Mouse (Mus musculus): ENCODE measurements around the gene Clic6. TPM values are rescaled to one million over a fixed set of nuclear protein-coding genes. Genes with fewer than 3 reads are reported as not detected.
A peak's percentile ranks its signal among the peaks of the same experiment; 100 is the strongest.
"Not testable (repeated sequence)": the region's sequence is repeated elsewhere in the genome, so short reads cannot be mapped to it uniquely, and the experiment has no call there.

Gene Clic6
- polyA plus RNA-seq, 1 experiment from 2014 or later: 9.7 TPM

DNA sequence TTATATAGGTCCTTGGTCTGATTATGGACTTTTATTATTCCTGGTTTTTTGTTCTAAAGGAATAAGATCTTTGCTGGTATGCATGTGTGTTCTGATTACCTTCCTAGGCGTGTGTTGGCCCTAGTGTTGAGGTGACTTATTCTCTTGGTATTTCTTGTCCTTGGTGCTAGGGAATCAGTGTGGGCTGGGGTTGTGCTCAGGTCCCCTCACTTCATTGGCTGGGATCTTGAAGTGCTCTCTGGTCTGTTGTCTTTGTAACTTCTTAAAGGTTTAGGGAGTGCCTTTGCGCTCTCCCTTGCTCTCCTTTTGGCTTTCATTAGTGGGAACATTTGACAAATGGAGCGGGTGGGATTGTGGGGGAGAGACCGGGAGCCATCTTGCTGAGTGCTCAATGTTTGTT, 22.0 kb downstream of the Clic6 start:
- 0 out of 2 replicates have a peak, but pooled peaks cover 7% of the 10 kb centered on the region for H3K4me1 ChIP-seq (replicated peaks)
- H3K4me3 ChIP-seq: no peak overlapping the region
- 90% methylated on average over 4 of the region's 4 CpGs for WGBS
- no peaks in the 10 kb centered on the region for H3K27me3 ChIP-seq
- no peaks in the 10 kb centered on the region for H3K36me3 ChIP-seq
- no peak overlapping the region for H3K4me2 ChIP-seq
- H3K9ac ChIP-seq: no peak overlapping the region
- H3K9me3 ChIP-seq: no peaks in the 10 kb centered on the region
- no peak for ATAC-seq (ENCODE audit: low FRiP score, low read depth)
- H3K27ac ChIP-seq (replicated peaks): no peak overlapping the region

DNA sequence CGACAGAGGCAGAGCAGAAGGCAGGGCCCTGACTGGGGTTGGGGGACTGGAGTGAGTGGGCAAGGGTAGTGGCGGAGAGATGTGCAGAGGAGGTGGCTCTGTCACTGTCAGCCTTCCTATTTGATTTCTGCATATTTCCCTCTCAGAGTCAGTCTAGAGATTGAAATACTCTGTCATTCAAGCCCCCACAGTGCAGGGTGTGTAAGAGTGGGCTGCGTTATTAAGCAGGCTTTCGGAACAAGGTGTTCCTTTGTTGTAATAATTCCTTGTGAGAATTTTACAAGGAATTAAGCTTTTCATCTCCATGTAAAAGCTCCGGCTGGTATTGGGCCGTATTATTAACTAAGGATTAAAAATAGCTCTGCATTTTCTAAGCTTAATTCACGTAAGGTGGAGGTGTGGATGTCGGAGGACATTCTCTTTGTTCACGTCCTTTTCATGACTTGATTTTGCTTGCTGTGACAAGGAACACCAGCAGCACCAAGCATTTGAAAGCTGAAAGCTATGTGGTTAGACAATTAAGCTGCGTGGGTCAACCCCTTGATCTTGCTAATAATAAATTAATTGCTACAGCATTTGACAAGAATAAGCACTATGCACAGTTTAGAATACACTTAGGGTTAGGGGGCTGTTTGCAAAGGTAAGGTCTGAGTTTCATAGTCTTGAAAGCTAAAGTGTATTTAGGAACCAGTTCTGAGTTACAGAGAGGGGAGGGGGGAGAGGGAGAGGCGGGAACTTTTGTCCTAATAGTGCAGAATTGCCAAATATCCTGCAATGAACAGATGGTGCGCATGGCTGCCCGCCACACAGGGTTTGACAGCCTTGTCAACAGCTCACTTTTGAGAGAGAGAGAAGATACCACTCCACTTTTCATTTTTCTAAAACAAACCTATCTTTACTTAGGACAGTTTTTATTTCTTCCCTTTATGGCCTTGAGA, 25.6 kb downstream of the Clic6 start:
- Histone ChIP-seq H3K4me3 (no peak overlapping the region), H3K27ac (replicated peaks) (no peak overlapping the region; the same call in 1 of the 2 replicates), H3K4me1 (replicated peaks) (0 out of 2 replicates have a peak, but pooled peaks cover 7% of the 10 kb centered on the region), H3K27me3 (no peaks in the 10 kb centered on the region), H3K9me3 (no peaks in the 10 kb centered on the region), H3K36me3 (no peaks in the 10 kb centered on the region), H3K9ac (no peak overlapping the region), H3K4me2 (no peak overlapping the region)
- 76% methylated on average over 13 of the region's 13 CpGs for WGBS
- ATAC-seq (ENCODE audit: low FRiP score, low read depth): no peak

GRCm38 (mm10) chr16:92511773-92512391, 26.3 kb downstream of the Clic6 start:
- 65% methylated on average over 5 of the region's 5 CpGs for WGBS
- H3K9me3 ChIP-seq: no peaks in the 10 kb centered on the region

DNA sequence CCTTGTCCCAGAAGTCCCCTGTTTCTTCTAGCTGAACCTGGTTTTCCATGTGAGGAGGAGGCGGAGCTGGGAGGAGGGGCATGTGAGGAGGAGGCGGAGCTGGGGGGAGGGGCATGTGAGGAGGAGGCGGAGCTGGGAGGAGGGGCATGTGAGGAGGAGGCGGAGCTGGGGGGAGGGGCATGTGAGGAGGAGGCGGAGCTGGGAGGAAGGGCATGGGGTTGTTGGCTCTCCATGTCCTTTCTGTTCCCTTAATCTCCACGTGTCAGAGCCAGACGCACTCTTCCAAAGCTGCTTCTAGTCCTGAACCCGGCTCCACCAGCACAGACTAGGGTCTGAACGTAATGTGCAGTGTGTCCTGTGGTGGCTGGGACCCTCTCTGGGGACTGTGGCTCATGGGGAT, 29.4 kb downstream of the Clic6 start:
- H3K4me1 ChIP-seq (replicated peaks); H3K9ac ChIP-seq; H3K27me3 ChIP-seq; ATAC-seq (ENCODE audit: low FRiP score, low read depth); H3K9me3 ChIP-seq; H3K27ac ChIP-seq (replicated peaks); H3K4me3 ChIP-seq; H3K36me3 ChIP-seq; H3K4me2 ChIP-seq: not testable (repeated sequence)
- 89% methylated on average over 9 of the region's 9 CpGs for WGBS

More at GRCm38 (mm10) chr16:92511773-92512391, 26.3 kb downstream of the Clic6 start:
- Histone ChIP-seq H3K27ac (replicated peaks) (no peak overlapping the region; the same call in 1 of the 2 replicates), H3K4me3 (no peak overlapping the region), H3K9ac (no peak overlapping the region), H3K36me3 (no peaks in the 10 kb centered on the region), H3K4me1 (replicated peaks) (0 out of 2 replicates have a peak, but pooled peaks cover 7% of the 10 kb centered on the region), H3K4me2 (no peak overlapping the region), H3K27me3 (no peaks in the 10 kb centered on the region)
- peak; percentile 42; the same call in 1 of the 2 replicates for ATAC-seq (ENCODE audit: low FRiP score, low read depth)

DNA sequence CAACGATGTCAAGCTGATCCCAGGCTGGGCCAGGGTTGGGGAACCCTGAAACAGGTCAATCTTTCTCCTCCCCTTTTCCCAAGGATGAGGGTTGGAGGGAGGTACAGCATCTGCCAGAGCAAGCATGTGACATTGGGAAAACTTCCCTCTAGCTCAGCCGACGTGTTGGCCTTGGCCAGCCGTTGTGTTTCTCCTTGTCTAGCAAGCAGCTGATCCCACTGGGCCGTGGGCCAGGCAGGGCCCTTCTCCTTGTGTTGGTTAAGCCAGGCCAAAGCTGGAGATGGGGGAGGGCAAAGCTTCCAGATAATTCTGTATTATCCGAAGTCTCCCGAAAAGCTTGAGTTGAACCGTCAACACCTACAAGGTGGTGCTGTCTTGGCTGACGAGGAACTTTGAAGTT, 30.6 kb downstream of the Clic6 start:
- Histone ChIP-seq H3K27ac (replicated peaks) (no peak overlapping the region), H3K4me2 (no peak overlapping the region), H3K9ac (no peak overlapping the region), H3K4me3 (no peak overlapping the region), H3K27me3 (no peaks in the 10 kb centered on the region), H3K9me3 (no peaks in the 10 kb centered on the region), H3K4me1 (replicated peaks) (0 out of 2 replicates have a peak, but pooled peaks cover 7% of the 10 kb centered on the region), H3K36me3 (no peaks in the 10 kb centered on the region)
- WGBS: 82% methylated on average over 9 of the region's 9 CpGs
- ATAC-seq (ENCODE audit: low FRiP score, low read depth): no peak

- H3K4me2 ChIP-seq: no peak overlapping the region
- no peaks in the 10 kb centered on the region for H3K36me3 ChIP-seq
- no peaks in the 10 kb centered on the region for H3K4me1 ChIP-seq (replicated peaks)
- H3K4me3 ChIP-seq: no peak overlapping the region
- no peak overlapping the region for H3K9ac ChIP-seq
- no peaks in the 10 kb centered on the region for H3K27me3 ChIP-seq
- H3K27ac ChIP-seq (replicated peaks): no peak overlapping the region
- H3K9me3 ChIP-seq: no peaks in the 10 kb centered on the region
- ATAC-seq (ENCODE audit: low FRiP score, low read depth): no peak
- 59% methylated on average over 4 of the region's 4 CpGs for WGBS
These were observed 33.2 kb downstream of the Clic6 start for GRCm38 (mm10) chr16:92518718-92519117.

DNA sequence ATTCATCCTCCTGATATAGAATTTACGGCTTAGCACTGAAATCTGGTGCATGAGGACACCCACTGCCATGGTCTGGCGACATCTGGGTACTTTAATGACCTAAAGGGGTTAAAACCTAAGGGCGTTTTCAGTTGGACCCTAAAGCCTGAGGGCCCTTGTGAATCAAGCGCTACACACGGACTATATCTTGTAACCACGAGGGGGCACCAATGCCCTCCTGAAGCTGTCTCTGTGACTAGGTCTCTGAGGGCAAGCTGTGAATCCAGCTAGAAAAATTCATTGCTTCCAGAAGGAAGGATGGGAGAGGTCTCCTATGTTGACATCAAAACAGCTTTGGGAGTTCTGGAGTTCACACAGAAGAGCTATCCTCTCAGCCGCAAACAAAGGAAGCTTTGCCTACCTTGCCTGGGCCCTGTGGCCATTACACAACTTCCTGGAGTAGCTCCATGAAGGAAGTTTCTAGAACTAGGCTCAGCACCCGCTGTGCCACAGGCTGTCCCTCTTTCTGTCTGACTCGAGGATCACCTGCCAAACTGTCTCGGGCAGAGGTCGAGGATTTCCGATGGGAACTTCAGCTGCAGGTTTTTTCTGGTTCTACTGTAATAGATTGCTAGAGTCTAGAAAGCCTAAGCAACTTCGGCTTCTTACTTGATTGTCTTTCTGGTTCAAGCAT, 34.4 kb downstream of the Clic6 start:
- Histone ChIP-seq H3K27ac (replicated peaks) (no peak overlapping the region), H3K9me3 (no peaks in the 10 kb centered on the region), H3K27me3 (no peaks in the 10 kb centered on the region), H3K4me3 (no peak overlapping the region), H3K36me3 (no peaks in the 10 kb centered on the region), H3K9ac (no peak overlapping the region), H3K4me1 (replicated peaks) (no peaks in the 10 kb centered on the region), H3K4me2 (no peak overlapping the region)
- ATAC-seq (ENCODE audit: low FRiP score, low read depth): no peak
- WGBS: 57% methylated on average over 13 of the region's 13 CpGs

DNA sequence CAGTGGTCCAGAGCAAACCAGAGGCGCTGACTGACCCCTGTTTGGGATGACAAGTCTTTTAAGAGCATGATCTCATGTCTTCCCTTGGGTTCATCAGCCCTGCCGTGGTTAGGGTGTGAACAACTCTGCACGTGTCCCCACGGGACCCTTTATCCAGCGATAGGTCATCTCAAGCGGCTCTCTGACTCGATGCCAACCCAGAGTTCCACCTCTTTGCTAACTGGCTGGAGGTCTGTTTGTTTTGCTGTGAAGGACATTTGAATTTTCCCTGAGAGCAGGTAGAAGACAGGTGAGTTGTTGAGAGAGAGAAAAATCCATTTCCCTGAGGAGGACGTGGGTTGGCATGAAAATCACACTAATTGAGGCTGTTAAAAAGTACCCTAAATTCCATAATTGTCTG, 37.8 kb downstream of the Clic6 start:
- Histone ChIP-seq H3K9ac (no peak overlapping the region), H3K4me2 (no peak overlapping the region), H3K27me3 (no peaks in the 10 kb centered on the region), H3K9me3 (no peaks in the 10 kb centered on the region), H3K36me3 (no peaks in the 10 kb centered on the region), H3K27ac (replicated peaks) (no peak overlapping the region), H3K4me3 (no peak overlapping the region), H3K4me1 (replicated peaks) (no peaks in the 10 kb centered on the region)
- ATAC-seq (ENCODE audit: low FRiP score, low read depth): no peak
- 88% methylated on average over 8 of the region's 8 CpGs for WGBS

DNA sequence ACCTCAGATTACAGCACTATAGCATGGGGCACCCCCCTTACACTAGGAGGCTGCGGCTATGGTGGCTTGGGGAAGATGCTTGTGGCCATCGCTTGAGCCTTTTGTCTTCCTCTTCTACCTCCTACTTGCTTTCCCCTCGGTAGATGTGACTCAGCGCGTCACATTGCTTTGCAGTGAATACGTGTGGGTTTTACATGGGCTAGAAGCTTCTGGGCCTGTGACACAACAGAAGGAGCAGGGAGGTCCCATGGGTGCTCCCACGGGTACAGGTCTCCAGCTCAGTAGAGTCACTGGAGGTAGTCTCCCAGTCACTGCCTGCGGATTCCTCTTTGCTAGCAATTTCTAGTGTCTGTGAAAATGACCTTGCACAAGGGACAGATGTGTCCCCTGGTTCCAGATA, 39.1 kb downstream of the Clic6 start:
- no peak for ATAC-seq (ENCODE audit: low FRiP score, low read depth)
- Histone ChIP-seq H3K4me2 (no peak overlapping the region), H3K27ac (replicated peaks) (no peak overlapping the region), H3K9ac (no peak overlapping the region), H3K27me3 (no peaks in the 10 kb centered on the region), H3K4me3 (no peak overlapping the region), H3K9me3 (no peaks in the 10 kb centered on the region), H3K4me1 (replicated peaks) (no peaks in the 10 kb centered on the region), H3K36me3 (no peaks in the 10 kb centered on the region)
- WGBS: 79% methylated on average over 8 of the region's 8 CpGs

- Histone ChIP-seq H3K27ac (replicated peaks) (no peak overlapping the region), H3K4me2 (no peak overlapping the region), H3K27me3 (no peaks in the 10 kb centered on the region), H3K36me3 (no peaks in the 10 kb centered on the region), H3K4me1 (replicated peaks) (no peaks in the 10 kb centered on the region), H3K9me3 (no peaks in the 10 kb centered on the region), H3K9ac (no peak overlapping the region), H3K4me3 (no peak overlapping the region)
- ATAC-seq (ENCODE audit: low FRiP score, low read depth): no peak
- WGBS: 70% methylated on average over 10 of the region's 10 CpGs
These were observed 40.4 kb downstream of the Clic6 start for GRCm38 (mm10) chr16:92525919-92526318.

DNA sequence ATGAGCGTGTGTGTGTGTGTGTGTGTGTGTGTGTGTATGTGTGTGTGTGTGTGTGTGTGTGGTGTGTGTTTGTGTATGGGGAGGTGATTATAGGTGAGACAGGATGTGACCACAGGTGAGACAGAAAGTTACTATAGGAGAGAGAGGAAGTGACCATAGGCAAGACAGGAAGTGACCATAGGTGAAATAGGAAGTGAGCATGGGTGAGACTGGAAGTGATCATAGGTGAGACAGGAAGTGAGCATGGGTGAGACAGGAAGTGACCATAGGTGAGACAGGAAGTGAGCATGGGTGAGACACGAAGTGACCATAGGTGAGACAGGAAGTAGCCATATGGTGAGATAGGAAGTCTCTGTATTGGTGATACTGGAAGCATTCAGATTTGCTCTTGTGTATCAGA, 49.7 kb downstream of the Clic6 start:
- ATAC-seq (ENCODE audit: low FRiP score, low read depth): no peak
- H3K27ac ChIP-seq (replicated peaks): no peak overlapping the region
- no peaks in the 10 kb centered on the region for H3K27me3 ChIP-seq
- no peaks in the 10 kb centered on the region for H3K4me1 ChIP-seq (replicated peaks)
- no peaks in the 10 kb centered on the region for H3K9me3 ChIP-seq
- H3K36me3 ChIP-seq: no peaks in the 10 kb centered on the region
- 96% methylated on average over 2 of the region's 2 CpGs for WGBS
- no peak overlapping the region for H3K4me3 ChIP-seq
- no peak overlapping the region for H3K4me2 ChIP-seq
- H3K9ac ChIP-seq: no peak overlapping the region

DNA sequence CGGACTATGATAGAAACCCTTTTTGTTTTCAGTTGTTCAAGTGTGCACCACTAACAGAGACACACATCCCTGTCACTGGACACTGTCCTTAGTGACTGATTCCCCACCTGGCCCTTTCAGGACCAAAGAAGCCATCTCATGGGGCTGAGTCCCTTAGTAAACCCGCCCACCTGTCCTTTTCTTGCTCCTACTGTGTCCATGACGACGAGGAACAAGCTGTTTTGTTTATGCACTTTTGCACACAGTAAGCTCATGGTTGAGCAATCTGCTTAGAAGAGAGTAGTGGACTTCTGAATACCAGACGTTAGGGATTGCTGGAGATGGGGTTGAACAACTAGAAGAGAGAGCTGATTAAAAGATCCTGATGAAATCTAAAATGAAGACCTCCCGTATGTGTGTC, 52.8 kb downstream of the Clic6 start:
- no peak for ATAC-seq (ENCODE audit: low FRiP score, low read depth)
- Histone ChIP-seq H3K27ac (replicated peaks) (no peak overlapping the region), H3K4me3 (no peak overlapping the region), H3K9me3 (no peaks in the 10 kb centered on the region), H3K27me3 (no peaks in the 10 kb centered on the region), H3K9ac (no peak overlapping the region), H3K4me1 (replicated peaks) (no peaks in the 10 kb centered on the region), H3K36me3 (no peaks in the 10 kb centered on the region), H3K4me2 (no peak overlapping the region)
- 75% methylated on average over 6 of the region's 6 CpGs for WGBS

All from hindbrain, embryonic 15.5 days (tissue).